Mouse (Mus musculus) stomach, postnatal 0 days (tissue): Measurements from ENCODE around the gene Gle1.

ENCODE experiments used
- CTCF ChIP-seq: IDR thresholded peaks from 2 replicates; pipeline ENCODE4 v1.5.1; 2016; ENCODE audit warnings: antibody characterized with exemption, low read depth, mild to moderate bottlenecking, moderate library complexity
- EP300 ChIP-seq: optimal IDR thresholded peaks from 2 replicates; pipeline ENCODE3; 2016; ENCODE audit warnings: antibody characterized with exemption

- TF ChIP-seq CTCF (no peak), EP300 (no peak)
Measured at GRCm38 (mm10) chr2:29948896-29949295, 13.7 kb downstream of the Gle1 start.
